Comparison of ENCODE assay signal across 17 mouse cellular contexts in the genomic region with DNA sequence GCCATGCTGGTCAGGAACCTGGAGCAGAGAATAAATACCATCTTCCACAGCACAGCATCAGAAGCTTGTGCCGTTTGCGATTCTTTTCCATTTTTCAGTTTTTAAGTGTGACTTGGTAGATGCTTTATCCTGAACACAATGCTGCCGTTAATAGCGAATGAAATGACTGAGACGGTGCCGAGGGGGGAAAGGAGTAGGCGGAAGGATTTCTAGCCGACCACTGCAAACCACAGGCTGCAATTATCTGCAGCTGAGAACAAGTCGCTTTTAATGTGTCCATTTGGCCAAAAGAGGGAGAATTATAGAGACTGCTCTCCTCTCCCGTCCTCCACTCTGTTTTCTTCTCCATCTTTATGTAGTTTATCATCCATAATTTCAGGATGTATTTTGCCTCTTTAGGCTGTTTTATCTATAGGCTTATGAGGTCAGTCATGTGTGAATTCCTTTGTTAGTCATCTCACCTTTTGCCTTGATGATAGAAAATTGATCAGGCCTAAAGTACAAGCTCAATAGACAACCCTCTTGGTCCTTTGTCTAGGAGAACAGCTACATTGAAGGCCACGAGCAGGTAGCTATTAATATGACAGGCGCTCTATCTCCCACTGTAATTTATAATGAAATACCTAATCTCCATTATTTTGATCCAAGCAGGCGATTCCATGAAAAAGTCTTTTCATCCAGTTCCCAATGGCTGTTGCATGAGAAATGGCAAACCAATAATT.
A peak's percentile ranks its signal among the peaks of the same experiment; 100 is the strongest.
DNase-seq lines count a peak whose midpoint lies in the region; ATAC-seq and TF ChIP-seq lines count a peak whose summit lies in the region.
"Had no signal": no experiment of that assay in that cellular context is flagged by ENCODE, and none has a peak within 500 bp of the region (broad histone marks: within the 10 kb centered on the region; RNA-seq: fewer than 3 reads in every experiment).

No protein-coding gene starts in this region.

- 75% methylated on average over 13 of the region's 13 CpGs for WGBS in heart, adult 2 months
- 13% methylated on average over 13 of the region's 13 CpGs for WGBS in forebrain, embryonic 16.5 days
- 34% methylated on average over 13 of the region's 13 CpGs for WGBS in neural tube, embryonic 15.5 days

- ATAC-seq in forebrain, embryonic 16.5 days: peak; percentile 57
- ATAC-seq in neural tube, embryonic 15.5 days (ENCODE audit: low FRiP score): 0 out of 2 replicates have a peak, but pooled peaks have one; percentile 51
- ATAC-seq: inflammation-experienced regulatory T-cells, adult 6 months had no signal

- peaks cover 4% of the 10 kb centered on the region; the same call in 1 of the 2 replicates for H3K27me3 ChIP-seq in heart, adult 2 months (ENCODE audit: control insufficient read depth, insufficient read depth, low read length)
- H3K27me3 ChIP-seq in forebrain, embryonic 16.5 days (replicated peaks; ENCODE audit: control insufficient read depth, insufficient read depth, low read length): 0 out of 2 replicates have a peak, but pooled peaks cover 2% of the 10 kb centered on the region
- no peaks in the 10 kb centered on the region for H3K27me3 ChIP-seq in neural tube, embryonic 15.5 days (replicated peaks)

- H3K36me3 ChIP-seq in heart, adult 2 months (ENCODE audit: control insufficient read depth, insufficient read depth, low read length): no peaks in the 10 kb centered on the region
- no peaks in the 10 kb centered on the region for H3K36me3 ChIP-seq in forebrain, embryonic 16.5 days (ENCODE audit: control insufficient read depth, insufficient read depth)
- no peaks in the 10 kb centered on the region for H3K36me3 ChIP-seq in neural tube, embryonic 15.5 days
- H3K36me3 ChIP-seq: embryonic facial prominence, embryonic 13.5 days; heart, embryonic 15.5 days had no signal

- intact Hi-C loops in heart, adult 2 months (cut with DNase I): loop anchor here (5.0 kb wide), 1 partner anchor 239 kb away; no protein-coding TSS in a partner anchor

- no peak overlapping the region for H3K9ac ChIP-seq in heart, adult 2 months (ENCODE audit: low read depth, low read length)
- peak overlapping the region; percentile 7; the same call in 1 of the 2 replicates for H3K9ac ChIP-seq in forebrain, embryonic 16.5 days (replicated peaks; ENCODE audit: low read depth, low read length)
- no peak overlapping the region for H3K9ac ChIP-seq in neural tube, embryonic 15.5 days (replicated peaks)
- H3K9ac ChIP-seq: embryonic facial prominence, embryonic 13.5 days; heart, embryonic 15.5 days; liver, embryonic 14.5 days had no signal

- TF ChIP-seq POLR2A in heart, adult 2 months (IDR thresholded peaks at IDR 0.05; ENCODE audit: insufficient read depth, low read depth, low read length): no peak

- no peak for TF ChIP-seq CTCF in heart, adult 2 months (IDR thresholded peaks at IDR 0.05)

- H3K9me3 ChIP-seq in forebrain, embryonic 16.5 days (ENCODE audit: control insufficient read depth, low read length): no peaks in the 10 kb centered on the region
- H3K9me3 ChIP-seq in neural tube, embryonic 15.5 days (replicated peaks): no peaks in the 10 kb centered on the region
- H3K9me3 ChIP-seq: embryonic facial prominence, embryonic 13.5 days; heart, embryonic 15.5 days had no signal

- H3K4me1 ChIP-seq in heart, adult 2 months (ENCODE audit: control insufficient read depth, insufficient read depth, low read length): no peaks in the 10 kb centered on the region
- H3K4me1 ChIP-seq in forebrain, embryonic 16.5 days (replicated peaks; ENCODE audit: control insufficient read depth, insufficient read depth, low read length): peaks cover 9% of the 10 kb centered on the region; the same call in 1 of the 2 replicates
- peaks cover 18% of the 10 kb centered on the region for H3K4me1 ChIP-seq in neural tube, embryonic 15.5 days

- peak overlapping the region; percentile 49 for H3K4me2 ChIP-seq in forebrain, embryonic 16.5 days (ENCODE audit: low read length)
- peak overlapping the region; percentile 47 for H3K4me2 ChIP-seq in neural tube, embryonic 15.5 days

- H3K27ac ChIP-seq in heart, adult 2 months: no peak overlapping the region
- peak overlapping the region; percentile 66 for H3K27ac ChIP-seq in forebrain, embryonic 16.5 days (ENCODE audit: low read length)
- H3K27ac ChIP-seq in neural tube, embryonic 15.5 days (replicated peaks): no peak overlapping the region
- H3K27ac ChIP-seq: embryonic facial prominence, embryonic 13.5 days; heart, embryonic 15.5 days; liver, embryonic 14.5 days; stomach, postnatal 0 days had no signal

- peak; percentile 34 for DNase-seq in heart, adult 11 months
- DNase-seq in heart, adult 2 months: no peak
- peak; percentile 4 for DNase-seq in mesoderm, embryonic 11.5 days (ENCODE audit: low read depth, low spot score)
- no peak for DNase-seq in cerebellum, adult 11 months
- no peak for DNase-seq in layer of hippocampus, postnatal 25 days (ENCODE audit: extremely low spot score in 1 of 2, low spot score in 1 of 2)
- DNase-seq in layer of hippocampus, adult 9-11 months: no peak
- DNase-seq: adrenal gland, adult 2 months; left cerebral cortex, postnatal 4 days; lung, postnatal 14 days; thymus, postnatal 36 days had no signal

- no peak overlapping the region for H3K4me3 ChIP-seq in heart, adult 2 months
- peak overlapping the region; percentile 26; the same call in 1 of the 2 replicates for H3K4me3 ChIP-seq in forebrain, embryonic 16.5 days (replicated peaks; ENCODE audit: low read length)
- 0 out of 2 replicates have a peak overlapping the region, but pooled peaks have one; percentile 13 for H3K4me3 ChIP-seq in neural tube, embryonic 15.5 days (replicated peaks)
- H3K4me3 ChIP-seq: embryonic facial prominence, embryonic 13.5 days; heart, embryonic 15.5 days had no signal

- no peak for TF ChIP-seq EP300 in heart, adult 2 months (IDR thresholded peaks at IDR 0.05; ENCODE audit: insufficient read depth, low read depth, low read length)

- H3K79me2 ChIP-seq in heart, adult 2 months (replicated peaks; ENCODE audit: control insufficient read depth, insufficient read depth, low read length): no peaks in the 10 kb centered on the region

Comparison
In these comparisons a context has a peak if more than half of its experiments do, and no peak if none do; other contexts are left out.
1. DNase-seq: peak in heart, adult 11 months (single experiment) and mesoderm, embryonic 11.5 days (single experiment); none in heart, adult 2 months (0 of 2), cerebellum, adult 11 months (single experiment), layer of hippocampus, postnatal 25 days (0 of 2) and layer of hippocampus, adult 9-11 months (single experiment).